Mouse (Mus musculus) embryo, embryonic 11.5 days (tissue): ENCODE measurements around the gene Lzts2.
"Not testable (repeated sequence)": the region's sequence is repeated elsewhere in the genome, so short reads cannot be mapped to it uniquely, and the experiment has no call there.

Experiments used
- DNase-seq: peaks from one replicate; pipeline ENCODE4 v3.0.0-alpha.2; 2012; ENCODE audit warnings: low read depth, low spot score

Gene Lzts2

DNA sequence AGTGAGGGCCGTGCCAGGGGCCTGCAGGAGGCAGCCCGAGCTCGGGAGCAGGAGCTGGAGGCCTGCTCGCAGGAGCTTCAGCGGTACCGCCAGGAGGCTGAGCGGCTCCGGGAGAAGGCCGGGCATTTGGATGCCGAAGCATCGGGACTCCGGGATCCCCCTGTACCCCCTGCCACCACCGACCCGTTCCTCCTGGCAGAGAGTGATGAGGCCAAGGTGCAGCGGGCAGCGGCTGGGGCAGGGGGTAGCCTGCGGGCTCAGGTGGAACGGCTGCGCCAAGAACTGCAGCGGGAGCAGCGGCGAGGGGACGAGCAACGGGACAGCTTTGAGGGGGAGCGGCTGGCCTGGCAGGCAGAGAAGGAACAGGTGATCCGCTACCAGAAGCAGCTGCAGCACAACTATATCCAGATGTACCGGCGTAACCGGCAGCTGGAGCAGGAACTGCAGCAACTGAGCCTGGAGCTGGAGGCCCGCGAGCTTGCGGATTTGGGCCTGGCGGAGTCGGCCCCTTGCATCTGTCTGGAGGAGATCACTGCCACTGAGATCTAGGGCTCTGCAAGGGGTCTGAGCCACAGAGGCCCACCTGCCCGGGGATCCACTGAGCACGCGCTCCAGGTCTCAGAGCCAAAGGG lies 11.8 kb downstream of the Lzts2 start:
- DNase-seq: no peak

DNA sequence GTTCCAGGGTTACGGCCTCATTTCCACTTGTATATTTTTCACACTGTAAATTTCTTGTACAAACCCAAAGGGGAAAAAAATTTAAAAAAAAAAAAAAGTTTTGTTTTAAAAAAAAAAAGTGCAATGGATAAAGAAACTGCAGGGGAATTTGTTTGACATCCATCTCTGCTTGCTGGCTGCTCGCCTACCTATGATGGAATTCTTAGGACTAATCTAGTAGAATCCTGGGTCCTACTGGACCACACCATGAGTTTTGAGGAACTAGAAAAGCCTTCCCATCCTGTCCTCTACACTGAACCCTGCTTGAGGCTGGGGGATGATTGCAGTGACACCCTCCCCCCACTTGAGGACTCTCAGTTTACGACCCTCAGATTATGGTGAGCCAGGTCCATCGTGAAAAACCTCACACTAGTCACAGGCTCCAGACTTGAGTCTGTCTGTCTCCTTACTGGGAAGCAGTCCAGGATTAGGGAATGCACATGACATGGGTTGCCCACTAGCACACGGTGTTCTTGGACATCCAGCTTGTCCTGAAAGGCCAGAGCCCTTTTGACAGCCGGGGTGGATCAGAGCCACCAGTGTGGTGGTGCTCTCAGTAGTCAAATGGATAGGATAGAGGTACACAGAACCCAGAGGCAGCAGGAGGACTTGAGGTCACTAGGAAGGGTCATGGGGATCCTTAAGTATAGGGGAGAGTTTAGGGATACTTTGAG lies 12.9 kb downstream of the Lzts2 start:
- no peak for DNase-seq

DNA sequence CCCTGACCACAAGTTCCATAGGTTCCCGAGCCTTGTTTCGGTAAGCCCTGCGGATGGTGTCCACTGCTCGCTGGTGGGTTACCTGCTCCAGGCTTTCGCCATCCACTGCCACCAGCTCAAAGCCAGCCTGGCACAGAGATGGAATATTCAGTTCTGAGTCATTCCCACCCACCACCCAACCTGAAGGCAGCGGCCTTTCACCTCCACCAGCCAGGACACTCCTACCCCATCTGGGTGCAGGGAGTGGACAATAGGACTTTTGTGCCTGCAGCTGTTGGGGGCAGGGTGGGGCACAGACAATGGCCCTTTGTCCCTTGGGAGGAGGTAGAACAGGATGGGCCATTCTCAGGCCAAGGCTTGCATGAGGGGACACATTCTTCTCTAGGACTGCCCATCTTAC lies 13.6 kb downstream of the Lzts2 start:
- no peak for DNase-seq

DNA sequence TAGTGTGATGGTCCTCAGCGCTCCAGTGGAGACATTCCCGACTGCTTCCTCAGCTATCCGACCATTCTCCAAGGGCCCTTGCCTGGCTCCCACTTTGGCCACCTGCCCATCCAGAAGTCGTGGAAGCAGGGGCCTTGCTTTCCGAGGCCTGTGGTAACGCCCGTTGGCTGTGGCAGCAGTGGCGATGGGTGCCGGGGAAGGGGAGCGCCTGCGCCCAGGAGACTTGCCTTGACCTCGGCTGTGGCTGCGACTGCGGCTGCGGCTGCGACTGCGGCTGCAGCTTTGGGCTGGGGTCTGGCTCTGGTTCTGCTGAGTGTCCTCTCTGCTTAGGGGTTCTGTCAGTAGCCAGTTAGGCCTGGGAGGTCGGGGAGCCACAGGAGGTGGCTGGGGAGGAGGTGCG lies 14.5 kb downstream of the Lzts2 start:
- no peak for DNase-seq

DNA sequence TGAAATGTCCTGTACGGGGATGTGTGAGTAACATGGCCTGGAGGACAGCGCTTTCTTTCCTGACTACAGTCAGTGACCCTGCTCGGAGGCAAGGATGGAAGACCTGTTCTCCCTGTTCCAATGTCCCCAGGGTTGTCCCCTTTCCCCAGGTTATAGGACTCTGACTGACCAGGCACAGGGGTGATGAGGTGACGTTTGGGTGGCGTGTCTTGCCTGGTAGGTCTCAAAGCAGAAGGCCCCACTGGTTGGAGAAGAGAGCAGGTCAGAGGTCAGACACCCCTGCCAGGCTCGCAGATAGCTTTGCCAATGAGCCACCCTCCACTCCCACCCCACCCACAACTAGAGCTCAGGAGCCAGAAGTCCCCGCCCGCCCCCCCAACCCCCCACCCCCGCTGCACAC lies 15.4 kb downstream of the Lzts2 start:
- DNase-seq: no peak

DNA sequence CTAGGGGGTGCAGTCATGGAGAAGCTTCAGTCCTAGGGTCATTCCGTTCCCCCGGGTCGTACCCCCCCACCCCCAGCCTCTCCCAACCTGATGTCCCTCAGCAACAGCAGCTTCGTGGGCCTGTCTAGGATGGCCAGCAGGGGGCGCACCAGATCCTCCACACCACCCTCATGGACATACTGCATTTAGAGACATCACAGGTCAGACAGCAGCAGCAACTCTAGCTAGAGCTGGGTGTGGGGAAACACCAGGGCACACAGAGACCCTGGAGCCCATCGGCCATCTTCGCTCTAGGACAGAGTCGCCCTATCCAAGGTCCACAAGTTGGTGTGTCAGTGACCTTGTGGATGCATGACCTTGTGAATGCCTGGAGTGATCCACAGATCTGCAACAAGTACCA lies 15.9 kb downstream of the Lzts2 start:
- no peak for DNase-seq

DNA sequence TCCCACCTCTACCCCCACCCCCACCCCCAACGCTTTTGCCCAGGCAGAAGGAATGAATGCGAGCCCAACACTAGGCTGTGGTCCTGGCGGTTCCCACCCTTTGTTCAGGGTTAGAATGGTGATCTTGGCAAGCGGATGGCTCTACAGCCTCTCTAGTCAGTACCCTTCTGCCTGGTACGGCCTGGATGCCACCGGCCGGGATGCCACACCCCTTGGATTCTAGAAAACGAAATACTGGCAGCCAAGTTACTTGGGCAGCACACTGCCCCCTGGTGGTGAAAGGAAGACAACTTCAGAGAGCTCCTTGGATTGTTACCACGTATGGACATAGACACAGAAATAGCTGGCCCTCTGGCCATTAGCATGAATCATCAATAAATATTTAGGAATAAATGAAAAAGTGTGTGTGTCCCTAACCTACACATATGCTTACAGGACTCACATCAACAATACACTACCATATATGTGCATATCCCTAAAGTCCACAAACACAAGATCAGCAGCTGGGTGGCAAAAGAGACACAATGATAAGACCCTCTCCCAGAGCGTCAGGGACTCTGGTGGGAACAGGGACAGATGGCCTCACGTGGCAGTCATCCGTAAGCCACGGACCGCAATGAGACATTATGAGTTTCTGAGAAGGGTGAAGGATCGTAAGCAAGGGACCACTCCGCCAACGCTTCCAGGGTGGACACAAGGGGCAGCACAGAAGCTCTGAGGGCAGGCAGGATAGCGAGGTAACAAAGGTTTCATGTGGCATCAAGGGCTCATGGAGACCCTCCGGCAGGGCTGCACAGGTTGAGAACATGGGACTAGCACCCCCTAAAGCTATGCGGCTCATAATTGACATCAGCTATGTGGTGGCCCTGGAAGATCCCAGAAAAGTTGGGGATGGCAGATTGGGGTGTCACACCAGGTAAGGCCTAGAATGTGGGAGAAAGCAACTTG lies 16.8 kb downstream of the Lzts2 start:
- peak; percentile 82 for DNase-seq

DNA sequence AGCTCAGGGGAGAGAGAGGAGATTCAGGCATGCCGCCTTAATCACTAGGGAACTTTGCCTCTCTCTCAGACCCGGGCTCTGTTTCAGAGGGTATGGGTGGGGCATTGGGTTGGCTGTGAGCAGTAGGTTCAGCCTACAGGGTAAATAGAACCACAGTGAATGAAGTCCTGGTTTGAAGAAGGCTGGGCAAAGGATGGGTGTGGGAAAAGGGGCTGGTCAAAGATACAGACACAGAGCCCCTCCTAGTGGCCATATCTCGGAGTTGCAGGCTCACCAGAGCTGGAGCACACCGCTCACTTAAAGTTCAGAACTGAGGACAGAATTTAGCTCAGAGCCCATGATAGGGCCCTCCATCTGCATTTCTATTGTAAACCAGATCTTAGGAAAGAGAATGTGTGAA lies 17.6 kb downstream of the Lzts2 start:
- DNase-seq: peak; percentile 62

DNA sequence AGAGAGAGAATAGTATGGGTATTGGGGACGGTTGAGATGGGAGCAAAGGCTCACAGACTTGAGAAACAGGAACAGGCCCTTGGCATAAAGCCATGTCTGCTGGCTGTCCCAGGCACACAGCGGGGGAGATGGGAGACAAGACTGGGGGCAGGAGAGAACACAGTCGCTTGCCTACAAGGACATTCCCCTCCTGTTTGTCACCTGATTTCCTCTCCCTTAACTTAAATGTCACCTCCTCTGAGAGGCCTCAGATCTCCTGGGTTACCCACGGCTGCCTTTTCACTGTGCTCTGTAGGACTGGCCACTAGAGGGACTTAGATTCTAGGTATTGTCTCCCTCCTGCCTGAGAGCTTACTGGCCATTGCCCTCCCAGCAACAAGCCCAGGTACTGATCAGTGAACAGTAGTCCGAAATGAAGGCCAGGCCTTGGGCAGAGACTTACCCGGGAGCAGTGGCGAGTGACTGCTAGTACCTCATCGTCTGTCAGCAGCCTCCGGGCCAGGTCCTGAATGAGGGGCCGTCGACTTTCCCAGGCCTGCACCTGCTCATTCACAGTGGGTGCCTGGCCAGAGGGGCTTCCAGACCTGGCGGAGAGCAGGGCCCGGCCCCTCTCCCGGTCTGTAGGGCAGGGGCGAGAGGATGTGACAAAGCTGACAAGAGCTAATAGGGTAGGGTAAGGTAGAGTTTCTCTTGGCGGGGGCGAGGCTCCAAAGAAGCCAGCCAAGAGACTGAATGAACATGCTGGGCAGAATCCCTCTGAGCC lies 18.5 kb downstream of the Lzts2 start:
- DNase-seq: no peak

DNA sequence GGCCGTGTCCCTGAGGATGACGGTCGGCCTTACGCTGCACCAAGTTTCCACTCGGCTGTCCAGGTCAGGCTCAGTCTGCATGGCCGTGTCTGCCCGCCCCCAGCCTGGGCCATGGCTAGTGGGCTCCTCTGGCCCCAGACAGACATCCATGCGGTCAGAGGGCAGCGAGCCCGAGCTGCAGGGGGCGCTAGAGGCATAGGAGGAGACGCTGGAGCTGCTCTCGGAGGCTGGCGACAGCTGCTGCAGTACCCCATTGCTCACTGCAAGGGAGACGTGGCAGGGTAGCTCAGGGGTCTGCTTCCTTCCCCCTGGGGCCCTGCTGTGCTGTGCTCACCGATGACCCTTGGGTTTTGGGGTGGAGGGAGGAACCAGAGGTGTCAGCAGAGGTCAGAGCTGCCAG lies 22.7 kb downstream of the Lzts2 start:
- no peak for DNase-seq

DNA sequence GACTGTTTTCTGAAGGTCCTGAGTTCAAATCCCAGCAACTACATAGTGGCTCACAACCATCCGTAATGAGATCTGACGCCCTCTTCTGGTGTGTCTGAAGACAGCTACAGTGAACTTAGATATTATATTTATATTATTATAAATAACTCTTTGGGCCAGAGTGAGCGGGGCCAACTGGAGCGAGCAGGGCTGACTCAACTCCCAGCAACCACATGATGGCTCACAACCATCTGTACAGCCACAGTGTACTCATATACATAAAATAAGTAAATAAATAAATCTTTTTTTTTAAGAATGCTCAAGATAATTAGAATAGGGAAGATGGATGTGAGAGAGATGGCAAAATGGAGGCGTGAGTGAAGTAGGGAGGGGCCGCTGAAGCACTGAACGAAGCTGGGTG lies 24.0 kb downstream of the Lzts2 start:
- DNase-seq: not testable (repeated sequence)

DNA sequence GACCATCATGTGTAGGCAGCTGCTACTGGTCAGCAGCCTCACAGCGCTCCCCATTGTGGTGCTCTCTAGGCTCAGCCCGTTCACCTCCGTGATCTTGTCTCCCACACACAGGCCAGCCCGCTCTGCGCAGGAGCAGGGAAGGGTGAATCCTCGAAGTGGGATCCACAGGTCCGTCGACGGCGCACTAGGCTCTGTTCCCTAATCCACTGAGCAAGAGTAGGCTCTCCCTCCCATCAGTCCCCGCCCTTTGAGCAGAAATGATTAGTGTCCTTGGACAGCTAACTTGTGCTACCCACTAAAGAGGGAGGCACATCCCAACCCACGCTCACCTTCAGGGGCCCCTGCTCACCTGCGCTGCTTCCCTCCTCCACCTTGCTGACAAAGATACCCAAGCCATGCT lies 26.0 kb downstream of the Lzts2 start:
- DNase-seq: no peak

DNA sequence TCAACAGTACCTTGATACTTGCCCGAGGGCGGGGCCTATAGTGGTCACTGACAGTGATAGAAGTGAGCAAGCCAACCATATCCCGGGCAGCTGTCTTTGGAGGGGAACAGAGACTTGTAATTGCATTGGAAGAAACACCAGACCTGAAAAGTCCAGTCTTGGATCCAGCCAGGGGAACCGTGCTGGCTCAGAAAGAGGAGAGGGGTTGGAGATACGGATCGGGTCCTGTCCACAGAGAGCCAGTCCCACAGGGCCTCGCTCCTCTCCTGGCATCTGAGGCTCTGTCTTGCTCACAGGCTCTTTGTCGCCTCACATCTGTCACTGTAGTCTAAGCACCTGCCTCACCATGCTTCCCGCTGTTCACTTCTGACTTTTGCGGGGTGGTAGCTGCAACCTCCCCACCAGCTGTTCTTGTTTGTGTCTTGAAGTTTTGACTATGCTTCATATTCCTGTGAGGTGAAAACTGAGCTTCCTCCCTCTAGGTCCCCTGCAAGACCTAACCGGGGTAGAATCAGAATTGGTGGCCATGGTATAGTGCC lies 30.2 kb downstream of the Lzts2 start:
- no peak for DNase-seq

DNA sequence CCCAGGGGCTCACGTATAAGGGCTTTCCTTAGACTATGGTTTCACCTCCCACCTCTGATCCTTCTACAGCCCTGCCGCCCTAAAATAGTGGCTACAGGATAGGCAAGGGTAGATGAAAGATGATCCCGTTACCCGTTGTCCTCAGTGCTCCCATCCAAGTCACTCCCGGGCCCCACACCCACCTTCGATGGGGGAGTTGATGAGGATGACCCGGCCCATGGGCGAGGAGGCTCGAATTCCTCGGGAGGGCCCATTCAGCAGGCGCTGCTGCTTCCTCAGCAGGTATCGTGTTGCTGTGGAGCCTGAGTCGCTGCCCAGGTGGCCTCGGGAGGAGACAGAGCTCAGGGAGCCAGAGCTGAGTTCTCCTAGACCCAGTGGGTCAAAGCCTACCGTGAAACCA lies 31.0 kb downstream of the Lzts2 start:
- no peak for DNase-seq

DNA sequence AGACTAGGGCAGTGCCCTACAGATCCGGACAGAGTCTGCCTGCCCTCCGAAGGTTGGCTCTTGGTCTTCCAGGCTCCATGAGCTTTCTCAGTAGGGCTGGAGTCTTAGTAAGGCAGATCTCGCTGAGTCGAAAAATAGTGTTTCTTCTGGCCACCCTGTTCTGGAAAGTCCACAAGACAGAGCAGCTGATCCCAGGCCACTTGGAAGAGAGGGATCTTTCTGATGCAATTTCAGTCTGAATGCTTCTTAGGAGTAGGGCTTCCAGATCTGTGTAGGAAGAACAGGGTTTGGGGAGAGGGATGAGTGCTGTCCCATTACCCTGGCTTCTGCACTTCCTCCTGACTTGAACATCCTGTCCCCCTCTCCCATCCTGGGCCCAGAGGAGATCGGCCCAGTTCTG lies 31.4 kb downstream of the Lzts2 start, which contains the start of gene Pdzd7:
Pdzd7 (minus strand) TSS at position 67 of the 400 bp plus-strand sequence.
- DNase-seq: no peak

DNA sequence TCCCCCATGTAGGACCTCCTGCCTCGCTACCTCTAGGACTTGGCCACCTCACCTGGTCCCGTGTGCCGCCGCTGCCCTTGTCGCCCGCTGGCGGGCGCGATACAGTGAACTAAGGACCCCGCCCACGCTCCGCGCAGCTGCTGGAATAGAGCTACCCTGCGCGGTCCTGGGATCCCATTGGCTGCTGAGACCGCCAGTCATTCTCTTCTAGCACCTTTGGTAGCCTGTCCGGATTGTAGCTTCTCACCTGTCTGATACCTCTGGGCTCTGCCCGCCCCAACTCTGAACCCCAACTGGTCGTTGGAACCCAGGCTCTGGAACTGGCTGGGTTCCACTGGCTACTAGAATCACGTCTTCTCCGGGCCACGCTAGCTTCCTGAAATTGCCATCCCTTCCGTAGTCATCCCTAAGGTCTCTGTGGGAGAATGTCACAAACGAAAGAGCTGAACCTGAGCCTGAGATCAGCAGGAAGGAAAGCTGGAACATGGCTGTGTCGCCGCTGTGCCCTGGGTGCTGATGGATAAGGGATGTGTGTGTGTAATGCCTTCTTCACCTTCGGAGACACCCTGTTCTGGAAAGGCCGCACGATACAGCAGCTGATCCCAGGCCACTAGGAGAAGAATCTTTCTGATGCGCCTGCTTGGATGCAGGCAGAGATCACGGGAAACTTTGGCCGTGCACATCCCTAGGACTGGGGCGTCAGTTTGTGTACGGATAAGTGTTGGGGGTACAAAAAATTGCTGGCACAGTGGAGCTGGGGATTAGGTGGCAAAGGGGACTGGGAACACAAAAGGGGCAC lies 32.5 kb downstream of the Lzts2 start:
- no peak for DNase-seq

DNA sequence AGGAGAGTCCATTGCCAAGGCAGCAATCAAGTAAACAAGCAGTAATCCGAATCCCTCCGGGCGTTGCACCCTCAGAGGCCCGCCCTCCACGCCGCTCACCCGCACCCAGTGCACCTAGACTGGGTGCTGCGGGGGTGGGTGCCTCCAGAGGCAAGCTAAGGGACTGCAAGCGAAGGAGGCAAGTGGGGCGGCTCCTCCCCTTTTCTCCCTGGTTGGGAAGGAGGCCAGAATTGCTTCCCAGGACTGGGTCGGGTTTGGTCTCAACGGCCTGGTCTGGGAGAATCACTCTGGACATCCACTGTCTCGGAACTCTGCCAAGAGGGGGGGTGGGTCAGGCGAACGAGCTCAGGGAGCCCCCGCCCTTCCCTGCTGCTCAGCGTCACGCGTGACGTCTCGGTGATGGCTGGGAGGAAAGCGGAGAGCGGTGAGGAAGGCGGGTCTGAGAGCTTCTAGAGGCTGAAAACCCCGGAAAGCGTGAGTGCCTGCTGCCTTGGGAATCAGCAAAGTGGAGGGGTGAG lies 33.3 kb downstream of the Lzts2 start, which contains the start of gene Sfxn3:
Sfxn3 (plus strand) TSS at position 87 of the 518 bp plus-strand sequence.
- no peak for DNase-seq

DNA sequence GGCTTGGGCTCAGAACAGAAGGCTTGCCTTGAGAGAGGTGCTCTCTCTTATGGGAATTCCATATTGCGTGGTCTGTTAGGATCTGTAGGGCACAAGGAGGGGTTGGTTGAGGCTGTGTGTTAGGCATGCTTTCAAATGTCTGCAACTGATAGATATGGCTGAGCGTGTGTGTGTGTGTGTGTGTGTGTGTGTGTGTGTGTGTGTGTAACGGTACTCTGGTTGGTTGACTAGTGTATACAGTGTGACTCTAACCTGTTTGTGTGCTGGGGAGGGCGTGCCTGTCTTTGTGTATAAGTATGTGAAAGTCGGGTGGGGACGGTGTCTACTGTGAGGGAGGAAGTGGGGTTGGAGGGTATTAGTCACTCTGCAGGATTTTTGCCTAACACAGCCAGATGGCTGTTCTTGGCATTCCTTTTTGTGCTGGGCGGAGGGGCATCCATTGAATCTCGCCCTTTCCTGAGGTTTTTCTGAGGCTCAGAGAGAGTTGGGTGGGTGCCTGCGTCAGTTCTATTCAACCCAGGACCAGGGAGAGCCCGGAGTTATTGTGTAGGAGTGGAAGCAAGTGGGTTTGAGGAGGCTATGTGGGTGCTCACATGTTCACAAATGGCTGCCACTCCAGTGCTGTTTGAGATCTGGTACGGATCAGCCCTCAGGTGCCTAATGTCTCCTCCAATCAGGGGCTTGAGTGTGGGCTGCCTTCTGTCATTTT lies 33.9 kb downstream of the Lzts2 start:
- DNase-seq: no peak

DNA sequence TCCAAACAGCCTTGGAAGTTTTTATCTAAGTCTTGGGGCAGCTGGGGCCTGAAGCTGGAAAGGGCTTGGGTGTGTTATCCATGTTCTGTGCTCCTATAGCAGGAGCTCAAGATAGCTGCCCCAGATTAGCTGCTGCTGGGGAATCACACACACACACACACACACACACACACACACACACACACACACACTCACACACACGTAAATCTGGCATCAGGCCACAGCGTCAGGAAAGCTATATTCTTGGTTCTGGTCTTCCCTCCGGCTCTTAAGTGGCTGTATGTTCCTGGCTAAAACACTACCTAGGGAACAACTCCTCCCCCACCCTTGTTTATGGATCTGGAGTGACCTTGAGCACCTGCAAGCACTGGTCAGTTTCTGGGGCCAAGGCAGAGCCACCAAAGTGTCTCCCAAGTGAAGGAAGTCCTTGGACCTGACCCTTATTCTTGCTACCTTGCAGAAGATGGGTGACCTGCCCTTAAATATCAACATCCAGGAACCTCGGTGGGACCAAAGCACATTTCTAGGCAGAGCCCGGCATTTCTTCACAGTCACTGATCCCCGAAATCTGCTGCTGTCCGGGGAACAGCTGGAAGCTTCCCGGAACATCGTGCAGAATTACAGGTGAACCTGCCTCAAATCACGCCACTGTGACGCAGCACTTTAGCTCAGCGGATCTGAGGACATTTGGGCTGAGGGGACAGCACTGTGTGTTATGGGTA lies 34.6 kb downstream of the Lzts2 start:
- DNase-seq: no peak
